Mouse (Mus musculus) large intestine, adult 2 months (tissue): ENCODE results near the gene Krtap7-1. TPM values are rescaled to one million over a fixed set of nuclear protein-coding genes. Genes with fewer than 3 reads are reported as not detected.

Source experiments
- DNase-seq: peaks from one replicate; pipeline ENCODE4 v3.0.0-alpha.2; 2012; ENCODE audit warnings: low read depth, low spot score
- WGBS: fragments of 180-500 bp; shearing (Covaris S2); methylation state at CpG from one replicate; pipeline ENCODE4 v1.1.7; 2018; 5-methylcytosine and 5-hydroxymethylcytosine counted together
- polyA plus RNA-seq: library from polyadenylated mRNA; depleted of rRNA; stranded (reverse); fragments of >200 nt; gene quantifications from 2 replicates; pipeline ENCODE4 v1.2.3, GENCODE M21; 2012; rRNA removed

The Krtap7-1 gene
- not detected in 2 replicates for polyA plus RNA-seq

DNA sequence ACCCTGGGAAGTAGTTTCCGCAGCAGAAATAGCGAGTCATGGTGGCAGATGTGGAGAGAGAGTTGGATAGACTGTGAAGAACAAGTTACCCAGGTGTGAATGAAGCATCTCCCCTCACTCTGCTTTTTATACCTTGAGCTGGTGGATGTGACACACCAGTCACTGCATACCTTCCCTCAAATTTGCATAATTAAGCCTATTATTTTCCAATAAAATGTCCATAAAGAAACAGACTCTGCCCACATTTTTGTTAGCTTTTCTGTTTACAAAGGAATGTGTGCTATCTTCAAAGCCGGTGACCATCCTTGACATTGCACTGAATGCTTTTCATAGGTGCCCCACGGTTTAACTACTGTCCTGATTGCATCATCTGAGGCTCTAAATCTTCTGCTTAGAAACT is at the start of gene Krtap7-1:
Gene Krtap7-1 (minus strand): TSS at position 101 of the 400 bp plus-strand sequence.
- WGBS = 61% methylated on average over 4 of the region's 4 CpGs
- no peak for DNase-seq

DNA sequence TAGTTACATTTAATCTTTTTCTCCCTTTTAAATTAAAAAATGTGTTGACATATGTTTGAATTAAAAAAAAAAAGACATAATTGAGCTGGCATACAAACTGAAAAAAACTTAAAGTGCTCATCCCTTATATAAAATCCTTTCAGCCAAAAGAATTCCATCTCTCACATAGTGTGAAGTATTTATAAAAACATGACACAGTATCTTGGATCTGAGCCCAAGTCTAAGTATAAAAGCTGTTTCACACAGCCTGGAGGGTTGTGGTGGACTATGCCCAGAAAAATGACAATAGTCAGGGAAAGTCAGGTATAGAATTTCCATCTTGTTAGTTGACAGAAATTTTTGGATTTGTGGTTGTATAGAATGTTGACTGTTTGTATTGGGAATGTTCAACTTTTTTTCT is 42.2 kb upstream of the Krtap7-1 start:
- DNase-seq = no peak

DNA sequence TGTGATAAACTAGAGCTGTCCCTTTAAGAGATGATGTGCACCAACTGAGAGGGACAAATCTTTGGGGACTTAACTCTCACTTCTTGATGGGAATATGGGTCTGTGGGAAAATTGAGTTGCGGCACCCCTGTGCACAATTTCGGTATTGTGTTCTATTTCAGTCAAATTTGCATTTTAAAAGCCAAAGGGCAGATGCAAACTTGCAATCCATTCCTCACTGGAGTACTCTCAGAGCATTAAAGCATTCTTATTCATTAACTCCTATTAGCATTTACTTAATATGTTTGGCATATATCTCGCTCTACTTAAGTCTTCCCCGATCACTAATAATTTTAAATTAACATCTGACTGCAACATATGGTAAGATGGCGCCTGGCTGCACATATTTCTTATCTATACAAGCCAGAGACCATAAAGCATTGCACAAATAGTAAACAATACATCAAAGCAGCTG is 29.9 kb upstream of the Krtap7-1 start:
- DNase-seq = no peak
- WGBS = 76% methylated on average over 5 of the region's 5 CpGs

DNA sequence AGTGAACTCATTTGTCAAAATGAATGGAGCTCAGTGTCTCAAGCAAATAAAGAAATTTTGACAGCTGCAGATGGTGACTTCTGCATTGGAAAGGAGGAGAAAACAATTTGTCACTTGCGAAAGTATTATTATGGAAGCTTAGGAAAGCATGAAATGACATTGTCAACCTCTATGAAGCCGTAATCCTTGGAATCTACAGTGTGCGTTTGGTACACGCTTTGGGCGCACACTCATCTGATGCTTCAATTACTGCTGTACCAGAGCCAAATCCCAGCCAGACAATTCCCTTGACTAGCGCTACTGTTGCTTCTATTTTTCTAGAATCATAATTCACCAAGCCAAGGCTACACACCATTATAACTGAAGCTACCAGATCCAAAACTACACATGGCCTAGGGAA is 29.2 kb upstream of the Krtap7-1 start:
- no peak for DNase-seq
- WGBS = 94% methylated on average over 6 of the region's 6 CpGs

DNA sequence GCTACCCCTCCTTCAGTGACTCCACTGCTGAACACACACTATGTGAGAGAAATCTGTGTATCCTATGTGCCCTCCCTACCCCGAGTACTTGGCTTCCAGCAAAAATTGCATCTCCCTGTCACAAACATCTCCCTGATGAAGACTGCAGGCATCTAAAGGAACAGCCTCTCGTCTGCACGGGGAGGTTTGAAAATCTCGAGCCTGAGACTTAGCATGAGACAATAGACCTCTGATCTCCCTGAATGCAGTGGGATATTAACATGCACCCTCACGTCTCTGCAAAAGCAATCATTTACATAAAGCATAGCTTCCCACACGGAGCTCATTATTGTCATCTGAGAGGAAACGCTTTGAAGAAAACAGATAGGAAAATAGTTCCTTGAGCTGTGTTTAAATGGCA is 22.4 kb upstream of the Krtap7-1 start:
- WGBS = 36% methylated on average over 7 of the region's 7 CpGs
- no peak for DNase-seq

DNA sequence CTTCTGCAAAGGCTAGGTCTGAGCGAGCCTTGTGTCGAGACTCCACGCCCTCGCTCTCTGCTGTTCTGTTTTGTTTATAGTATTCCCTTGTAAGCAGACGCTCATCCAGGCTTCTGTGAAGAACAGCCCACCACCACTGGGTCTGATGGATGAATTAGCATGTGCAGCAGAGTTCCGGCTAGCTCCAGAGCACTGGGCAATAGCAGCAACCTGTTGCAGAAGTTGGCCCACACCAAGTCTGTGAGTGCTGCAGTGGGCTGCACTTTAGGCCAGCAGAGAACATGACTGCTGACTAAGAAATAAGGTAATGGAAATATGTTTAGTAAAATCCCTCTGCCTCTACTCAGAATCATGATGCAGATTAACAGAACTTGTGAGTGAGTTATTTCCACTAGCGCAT is 21.7 kb upstream of the Krtap7-1 start:
- WGBS = 57% methylated on average over 7 of the region's 7 CpGs
- DNase-seq = no peak

DNA sequence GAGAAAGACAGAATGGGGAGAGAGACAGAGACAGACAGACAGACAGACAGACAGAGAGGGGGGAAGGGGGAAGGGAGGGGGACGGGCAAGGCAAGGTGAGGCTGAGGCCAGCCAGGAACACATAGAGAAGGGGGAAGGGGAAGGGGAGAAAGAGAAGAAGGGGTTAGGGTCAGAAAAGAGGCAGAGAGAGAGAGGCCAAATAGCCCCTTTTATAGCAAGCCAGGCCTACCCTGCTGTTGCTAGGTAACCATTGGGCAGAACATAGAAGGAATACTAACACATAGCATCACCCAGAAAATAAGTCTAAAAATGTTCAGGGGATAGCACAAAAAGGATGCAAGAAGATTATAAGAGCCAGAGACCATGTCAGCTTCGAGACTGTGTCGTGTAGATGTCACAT is 20.3 kb upstream of the Krtap7-1 start:
- DNase-seq = no peak
- 70% methylated on average over 3 of the region's 3 CpGs for WGBS

DNA sequence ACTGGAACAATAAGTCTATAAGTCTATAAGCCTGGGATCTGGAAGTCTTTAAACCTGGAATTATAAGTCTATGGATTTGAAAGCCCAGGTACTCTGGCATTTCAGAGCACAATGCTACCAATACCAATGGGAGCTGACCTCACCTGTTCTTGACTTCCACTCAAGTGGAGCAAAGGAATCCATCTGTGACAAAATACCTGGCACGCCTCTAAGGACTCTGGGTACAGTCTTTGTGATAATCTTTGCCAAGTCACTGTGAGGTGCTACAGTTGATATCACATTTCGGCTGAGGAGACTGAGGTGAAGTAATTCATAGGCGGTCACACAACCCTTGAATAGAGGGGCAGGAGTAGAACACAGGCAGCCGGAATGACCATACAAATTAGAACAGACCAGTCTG is 12.9 kb upstream of the Krtap7-1 start:
- WGBS = 88% methylated on average over 4 of the region's 4 CpGs
- DNase-seq = no peak

DNA sequence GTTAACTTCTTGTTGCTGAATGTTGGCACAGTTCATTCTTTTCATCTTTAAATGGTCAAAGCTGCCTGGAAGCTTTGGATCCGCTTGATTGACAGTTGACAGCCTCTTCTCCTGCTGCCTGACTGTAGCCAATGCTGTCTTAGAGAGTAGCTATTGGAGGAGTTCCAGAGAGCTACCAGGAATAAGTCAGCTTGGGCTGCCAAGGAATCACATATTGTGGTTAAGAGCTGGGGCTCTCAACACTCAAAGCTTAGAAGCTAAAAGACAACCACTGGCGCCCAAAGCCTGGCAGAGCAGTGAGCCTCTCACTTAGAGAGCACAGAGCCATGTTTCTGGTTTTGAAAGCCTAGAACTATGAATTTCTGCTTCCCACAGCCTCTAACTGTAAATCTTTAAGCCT is 12.4 kb upstream of the Krtap7-1 start:
- 88% methylated on average over 2 of the region's 2 CpGs for WGBS

DNA sequence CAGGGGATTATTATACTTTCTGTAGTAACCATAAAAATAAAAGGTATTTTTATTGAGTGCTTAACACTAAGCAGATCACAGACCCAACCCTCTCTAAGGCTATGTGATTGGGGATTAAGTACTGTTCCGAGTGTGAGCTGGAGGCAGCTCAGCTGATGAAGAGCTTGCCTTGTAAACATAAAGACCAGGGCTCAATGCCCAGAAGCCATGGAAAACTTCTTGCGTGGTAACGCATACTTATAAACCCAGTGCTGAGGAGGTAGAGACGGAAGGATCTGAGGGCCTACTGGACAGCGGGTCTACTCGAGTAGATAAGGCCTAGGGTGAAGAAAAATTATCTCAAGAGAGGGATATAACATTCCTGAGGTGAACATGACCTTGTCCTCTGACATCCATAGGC is 12.0 kb upstream of the Krtap7-1 start:
- 74% methylated on average over 6 of the region's 6 CpGs for WGBS
- DNase-seq = no peak

More for the DNA sequence above, 12.4 kb upstream of the Krtap7-1 start:
- DNase-seq = no peak

DNA sequence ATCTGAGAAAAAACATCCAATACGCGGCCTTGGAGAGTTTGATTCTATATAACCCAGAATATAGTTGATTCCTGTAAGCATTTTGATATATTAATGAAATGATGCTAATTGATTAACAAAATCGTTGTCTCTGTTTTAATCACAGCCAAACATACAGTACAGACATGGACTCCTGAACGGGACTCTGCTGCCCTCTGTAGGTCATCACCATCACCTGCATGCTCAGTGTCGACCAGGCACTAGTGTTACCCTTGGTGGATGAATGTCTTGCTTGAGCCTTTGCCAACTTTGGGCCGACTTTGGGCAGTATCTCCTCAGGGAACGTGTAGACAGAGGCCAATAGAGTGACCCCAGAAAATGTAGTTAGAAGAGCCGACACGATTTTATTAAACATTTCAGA is 9.5 kb upstream of the Krtap7-1 start:
- DNase-seq = no peak
- 50% methylated on average over 9 of the region's 9 CpGs for WGBS

DNA sequence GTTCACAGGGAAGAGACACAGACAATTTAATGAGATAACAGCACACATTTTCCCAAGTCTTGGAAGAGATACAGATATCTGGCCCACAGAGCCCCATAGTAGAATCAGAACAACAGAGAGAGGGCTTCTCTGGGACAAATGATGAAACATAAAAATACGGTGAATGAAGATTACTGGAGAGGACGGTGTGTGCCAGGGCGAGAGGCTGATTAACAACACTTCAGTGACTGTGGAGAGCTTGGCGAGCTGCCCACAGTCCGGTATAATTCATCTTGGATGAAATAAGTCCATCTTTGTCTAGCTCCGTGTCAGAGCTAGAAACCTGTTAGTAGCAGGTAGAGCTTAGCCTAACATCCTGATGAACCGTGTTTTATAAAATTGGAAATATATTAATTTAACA is 5.3 kb upstream of the Krtap7-1 start:
- no peak for DNase-seq

DNA sequence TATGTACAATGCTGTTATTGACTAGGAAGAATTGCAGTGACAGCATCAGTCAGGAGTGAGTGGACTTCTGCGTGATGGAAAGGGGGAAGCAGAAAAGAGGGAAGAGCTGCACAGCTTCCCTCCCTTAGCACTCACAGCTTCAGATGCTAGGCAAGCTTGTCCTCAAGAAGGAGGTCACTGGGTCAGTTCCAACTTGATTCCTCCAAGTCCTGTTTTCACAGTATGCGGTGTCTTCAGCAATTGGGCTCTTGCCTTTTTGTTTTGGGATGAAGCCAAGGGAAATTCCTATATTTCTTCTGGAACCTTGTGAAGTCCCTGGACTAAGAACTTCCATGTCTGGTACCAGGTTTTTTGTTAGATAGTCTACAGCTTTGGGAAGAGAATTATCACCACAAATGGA is 4.6 kb downstream of the Krtap7-1 start:
- WGBS = 72% methylated on average over 2 of the region's 2 CpGs
- DNase-seq = no peak

More for the DNA sequence above, 5.3 kb upstream of the Krtap7-1 start:
- 66% methylated on average over 7 of the region's 7 CpGs for WGBS

DNA sequence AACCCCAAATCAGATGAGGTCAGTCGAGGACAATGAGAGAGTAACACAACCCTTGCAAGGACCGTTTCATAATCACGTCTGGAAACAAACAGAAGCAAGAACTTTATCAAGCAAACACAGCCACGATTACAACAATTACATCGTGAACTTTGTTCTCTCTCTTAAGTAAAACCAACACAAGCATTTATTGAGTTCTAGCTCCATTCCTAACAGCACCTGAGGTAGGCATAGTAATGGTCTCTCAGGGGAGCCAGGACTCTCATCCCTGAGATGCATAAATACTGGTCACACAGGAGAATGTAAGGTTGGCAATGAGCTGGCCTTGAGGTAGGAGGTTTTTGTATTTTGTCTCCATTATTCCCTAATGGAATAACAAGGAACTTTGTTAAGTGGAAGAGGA is 6.3 kb downstream of the Krtap7-1 start:
- WGBS = 27% methylated on average over 5 of the region's 5 CpGs
- DNase-seq = peak; percentile 0

DNA sequence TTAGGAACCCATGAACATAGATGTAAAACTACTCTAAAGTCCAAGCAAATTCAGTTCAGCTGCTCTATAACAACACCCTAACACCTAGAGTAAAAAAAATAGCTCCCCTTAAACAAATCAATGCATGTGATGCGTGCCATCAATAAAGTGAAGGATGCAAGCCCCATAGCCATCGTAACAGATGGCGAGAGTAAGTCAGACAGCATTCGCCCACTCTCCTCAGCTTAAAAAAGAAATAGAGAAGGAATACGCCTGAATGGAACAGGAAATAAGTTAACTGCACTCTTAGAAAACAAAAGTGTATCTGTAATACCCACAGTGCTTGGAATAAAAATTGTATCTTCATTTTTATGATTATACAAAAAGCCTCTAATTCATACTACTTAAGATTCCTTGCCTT is 11.1 kb downstream of the Krtap7-1 start:
- 85% methylated on average over 5 of the region's 5 CpGs for WGBS
- no peak for DNase-seq

DNA sequence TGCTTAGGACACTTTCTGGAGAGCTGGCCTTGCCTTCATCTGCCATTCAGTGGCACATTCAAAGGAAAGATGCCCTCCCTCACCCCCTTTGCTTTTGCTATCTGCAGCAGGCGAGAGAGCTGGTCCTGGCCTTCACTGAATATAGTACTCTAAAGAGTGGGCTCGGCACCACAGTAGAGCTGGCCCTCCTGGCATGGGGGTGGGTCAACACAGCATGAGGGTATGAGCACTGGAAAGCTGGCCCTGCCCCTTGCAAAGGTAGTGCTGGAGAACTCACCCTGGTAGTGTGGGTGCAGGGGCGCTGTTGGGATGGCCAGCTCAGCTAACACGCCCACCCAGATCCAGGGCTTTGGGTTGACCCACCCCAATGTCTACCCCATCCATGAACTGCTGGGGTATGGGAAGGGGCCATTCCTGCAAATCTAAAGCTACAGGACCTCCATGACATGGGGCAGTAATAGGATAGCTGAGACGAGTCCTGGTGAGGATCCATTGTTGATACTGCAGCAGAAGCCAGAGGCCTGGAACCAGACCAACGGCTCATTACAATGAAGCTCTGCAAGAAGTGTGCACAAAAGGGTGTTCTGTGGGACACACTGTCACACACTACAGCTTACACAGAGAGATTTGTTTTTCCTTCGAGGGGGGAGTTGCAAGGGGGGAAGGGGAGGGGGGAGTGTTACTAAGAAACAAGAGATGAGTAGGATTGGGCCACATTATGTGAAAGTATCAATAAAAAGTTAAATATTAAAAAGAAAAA is 12.5 kb downstream of the Krtap7-1 start:
- no peak for DNase-seq
- WGBS = 85% methylated on average over 7 of the region's 7 CpGs

DNA sequence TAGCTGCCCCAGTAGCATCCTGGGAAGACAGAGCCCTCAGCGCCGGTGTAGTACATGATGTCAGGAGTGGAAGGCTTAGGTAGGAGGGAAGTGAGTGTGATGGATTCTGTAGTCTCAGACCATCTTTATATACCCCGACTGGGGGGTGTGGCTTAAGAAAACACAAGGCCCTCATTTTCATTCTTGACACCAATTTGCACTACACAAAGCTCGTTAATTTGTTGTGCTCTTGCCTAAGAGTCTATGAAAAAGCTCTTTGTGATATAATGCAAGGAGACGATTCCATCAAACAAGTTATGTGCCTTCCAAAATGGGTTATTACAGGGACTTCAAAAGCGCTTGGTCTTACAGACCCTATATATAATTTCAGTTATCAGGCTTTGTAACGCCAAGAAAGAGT is 20.3 kb downstream of the Krtap7-1 start, which contains the start of gene Krtap8-1:
Gene Krtap8-1 (minus strand): TSS at position 101 of the 400 bp plus-strand sequence.
- 75% methylated on average over 7 of the region's 7 CpGs for WGBS
- DNase-seq = no peak

DNA sequence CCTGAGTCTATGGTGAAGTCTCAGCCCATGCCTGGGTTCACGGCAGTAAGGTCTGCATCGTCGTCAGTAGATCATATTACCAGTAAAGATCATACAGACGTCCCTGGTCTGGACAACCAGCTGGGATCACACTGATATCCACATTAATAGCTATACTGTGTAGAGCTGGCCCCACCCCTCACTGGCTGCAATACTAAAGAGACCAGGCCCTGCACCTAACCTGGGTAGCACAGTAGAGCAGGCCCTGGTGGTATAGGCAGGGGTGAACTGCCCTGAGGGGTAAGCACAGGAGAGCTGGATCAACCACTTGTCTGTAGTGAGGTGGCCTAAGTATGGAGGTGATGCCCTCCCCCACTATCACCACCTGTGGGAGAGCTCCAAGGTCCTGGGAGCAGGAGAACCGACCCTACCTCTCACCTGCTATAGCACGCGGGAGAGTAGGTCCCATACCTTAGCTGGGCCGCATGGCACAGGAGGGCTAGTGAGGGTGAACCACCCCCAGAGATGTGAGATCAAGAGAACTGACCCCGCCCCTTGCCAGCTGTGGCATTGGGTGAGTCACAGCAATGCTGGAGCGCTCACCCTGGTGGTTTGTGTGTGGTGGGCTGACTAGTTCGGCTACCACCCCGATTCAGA is 30.3 kb downstream of the Krtap7-1 start:
- WGBS = 86% methylated on average over 12 of the region's 12 CpGs
- no peak for DNase-seq

DNA sequence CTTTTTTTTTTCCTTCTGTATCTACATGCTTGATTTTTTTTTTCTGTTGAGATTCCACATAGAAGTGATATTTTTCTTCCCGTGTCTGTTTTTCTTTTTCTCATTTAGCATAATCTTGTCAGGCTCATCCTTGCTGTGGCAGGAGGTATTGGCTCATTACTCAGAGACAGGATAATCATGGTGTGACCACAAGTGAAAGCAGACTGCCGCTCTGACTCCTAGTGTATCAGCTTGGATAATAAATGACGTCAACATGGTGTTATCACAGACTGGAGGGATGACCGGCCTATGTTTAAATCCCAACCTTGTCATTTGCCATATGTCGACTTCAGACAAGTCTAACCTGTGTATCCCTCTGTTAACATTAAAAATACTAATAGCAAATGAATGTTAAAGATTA is 46.9 kb downstream of the Krtap7-1 start:
- DNase-seq = no peak
- WGBS = 72% methylated on average over 5 of the region's 5 CpGs
